Mouse (Mus musculus) embryonic stem cell, embryonic (primary cell): ENCODE measurements around the gene Tnfrsf19.

Source experiments
- CTCF ChIA-PET, 4 experiments: fragments of 300-600 bp in 2 of 4; fragments of 350-600 bp in 2 of 4; sonication (Branson Sonifier 250); formaldehyde crosslinking; loops; one replicate each; lab custom pipeline; 2022; ENCODE audit warnings: inconsistent platforms in 2 of 4; lab: Charles Lee
- POLR2A ChIA-PET, 4 experiments: fragments of 300-600 bp in 2 of 4; fragments of 350-600 bp in 2 of 4; sonication (Branson Sonifier 250); formaldehyde crosslinking; loops; one replicate each; lab custom pipeline; 2022; ENCODE audit warnings: antibody characterized with exemption in 4 of 4, inconsistent platforms in 1 of 4; lab: Charles Lee

Gene Tnfrsf19

DNA sequence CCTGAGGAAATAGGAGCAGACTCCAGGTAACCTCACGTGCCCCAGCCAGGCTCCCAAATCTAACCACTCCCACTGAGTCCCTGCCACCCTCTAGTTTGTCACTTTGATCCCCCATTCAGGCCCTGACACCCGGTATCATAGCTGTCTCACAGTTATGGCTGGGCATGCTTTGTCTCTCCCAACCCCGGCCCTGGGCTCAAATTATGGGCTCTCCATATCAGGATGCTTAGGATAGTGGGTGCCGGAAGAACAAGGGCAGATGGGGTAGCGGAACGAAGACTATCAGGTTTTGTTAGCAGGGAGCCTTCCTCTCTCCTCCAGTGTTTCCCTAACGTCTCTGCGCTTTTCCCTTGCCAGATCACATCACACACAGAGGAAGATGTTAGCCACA lies 8.2 kb downstream of the Tnfrsf19 start:
- ChIA-PET POLR2A (interaction anchor here in 3 of 4 experiments (0.5 to 2.9 kb wide), 13 partner anchors 8 to 399 kb away, joined by 3 to 13 read pairs (median 4); partner anchors contain the start of gene Tnfrsf19 (in 3 of the 3)), CTCF (interaction anchor here in 2 of 4 experiments (1.0 kb wide), 2 partner anchors 12 to 525 kb away, joined by 3 read pairs; no protein-coding TSS in a partner anchor)

DNA sequence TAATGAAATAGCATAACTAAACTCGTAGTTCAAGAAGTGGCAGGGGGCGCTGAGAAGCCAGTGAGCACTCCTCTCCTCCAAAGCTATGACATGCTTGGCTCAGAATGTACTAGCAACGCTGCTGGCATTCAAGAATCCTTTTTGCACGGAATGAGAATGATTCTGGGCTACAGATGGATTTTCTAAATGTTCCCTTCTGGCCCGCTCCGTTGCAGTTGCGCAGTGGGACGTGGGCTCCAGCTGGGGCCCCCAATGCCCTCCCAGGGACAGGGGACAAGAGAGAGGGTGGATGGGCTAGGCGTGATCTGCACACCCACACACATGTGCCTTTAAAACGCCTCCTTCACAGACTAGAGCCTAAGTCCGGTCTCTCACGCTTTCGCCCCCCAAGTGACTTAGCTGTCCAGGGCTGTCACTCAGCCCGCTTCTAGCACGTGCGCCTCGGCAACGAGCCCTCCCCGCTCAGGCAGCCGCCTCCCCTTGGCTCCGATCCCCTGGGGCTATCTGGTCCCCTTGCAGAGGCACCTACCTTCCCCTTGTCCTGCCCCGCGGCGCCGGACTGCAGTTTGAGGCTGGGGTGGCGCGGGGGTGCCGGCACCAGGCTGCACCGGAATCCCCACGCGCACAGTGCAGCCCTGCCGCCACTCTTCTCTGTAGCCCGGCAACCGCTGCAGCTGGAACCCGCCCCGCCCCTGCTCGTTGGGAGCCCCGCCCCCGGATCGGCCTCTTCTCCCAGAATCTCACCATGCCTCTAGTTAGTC lies 8.8 kb downstream of the Tnfrsf19 start:
- POLR2A ChIA-PET: interaction anchor here in 3 of 4 experiments (0.5 to 2.9 kb wide), 13 partner anchors 9 to 399 kb away, joined by 3 to 13 read pairs (median 3); partner anchors contain the start of genes Tnfrsf19 (in 3 of the 3) and Ebpl (in 1 of the 3)

DNA sequence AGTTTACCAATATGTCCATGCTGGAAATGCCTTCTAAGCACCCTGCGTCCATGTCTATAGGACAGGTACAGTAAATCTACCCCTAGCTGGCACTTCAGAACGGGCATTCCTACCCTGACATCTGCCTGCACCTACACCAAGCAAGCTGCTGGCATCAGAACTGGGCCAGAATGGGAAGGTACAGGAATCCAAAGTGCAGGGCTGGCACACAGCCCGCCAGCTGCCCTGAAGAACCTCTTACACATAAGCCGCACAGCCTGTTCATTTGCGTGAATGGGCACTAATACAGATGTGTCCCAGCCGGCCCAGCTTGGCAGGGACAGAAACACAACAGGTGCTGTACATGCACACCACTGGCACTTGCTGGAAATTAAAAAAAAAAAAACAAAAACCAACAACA lies 15.9 kb downstream of the Tnfrsf19 start:
- CTCF ChIA-PET: interaction anchor here in 1 of 4 experiments (1.4 kb wide), 1 partner anchor 16 kb away, joined by 4 read pairs; the partner anchor contains the start of gene Tnfrsf19

More for the DNA sequence above, 8.8 kb downstream of the Tnfrsf19 start:
- CTCF ChIA-PET: interaction anchor here in 2 of 4 experiments (1.0 kb wide), 2 partner anchors 11 to 524 kb away, joined by 3 read pairs; no protein-coding TSS in a partner anchor

DNA sequence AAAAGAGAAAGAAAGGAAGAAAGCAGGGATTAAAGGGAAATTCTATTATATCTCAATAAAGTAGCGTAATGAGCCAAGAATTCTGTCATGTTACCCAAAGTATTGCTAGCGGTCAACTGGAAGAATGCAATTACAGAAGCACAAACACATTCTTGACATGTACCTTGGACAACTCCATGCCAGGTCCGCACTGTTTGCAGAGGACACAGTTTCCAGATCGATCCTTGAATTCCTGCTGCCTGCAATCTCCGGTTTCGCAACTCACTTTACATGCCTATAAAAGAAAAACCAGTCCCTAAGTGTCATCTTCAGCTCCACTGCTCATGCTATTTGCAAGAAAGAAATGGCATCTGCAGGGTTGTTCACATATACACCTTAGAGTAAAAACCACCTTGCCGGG lies 22.3 kb downstream of the Tnfrsf19 start:
- CTCF ChIA-PET: no interaction called here
- POLR2A ChIA-PET: no interaction called here

More for the DNA sequence above, 15.9 kb downstream of the Tnfrsf19 start:
- POLR2A ChIA-PET: interaction anchor here in 3 of 4 experiments (0.6 to 1.5 kb wide), 7 partner anchors 15 to 972 kb away, joined by 3 to 5 read pairs (median 3); partner anchors contain the start of gene Tnfrsf19 (in 1 of the 3)

DNA sequence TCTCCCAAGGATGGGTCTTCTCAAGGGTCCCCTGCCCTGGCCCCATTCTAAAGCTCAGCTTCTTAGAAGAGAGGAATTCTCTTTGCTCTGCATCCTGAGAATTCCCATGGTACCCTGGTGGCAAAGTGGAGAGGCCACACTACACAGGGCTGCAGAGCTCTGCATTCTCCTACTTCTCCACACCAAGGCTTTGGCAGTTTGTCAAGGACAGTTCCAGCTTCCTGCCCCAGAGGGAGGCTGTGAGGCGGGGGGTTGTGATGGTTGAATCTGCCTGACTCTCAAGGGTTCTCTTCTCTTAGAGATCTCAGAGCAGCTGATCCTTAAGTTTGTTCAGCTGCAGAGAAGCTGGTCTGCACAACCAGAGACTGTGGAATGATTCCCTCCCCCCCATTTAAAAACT lies 23.9 kb downstream of the Tnfrsf19 start:
- ChIA-PET CTCF (interaction anchor here in 1 of 4 experiments (0.7 to 2.0 kb wide), 3 partner anchors 10 to 39 kb away, joined by 3 to 5 read pairs (median 5); no protein-coding TSS in a partner anchor), POLR2A (interaction anchor here in 2 of 4 experiments (0.8 to 1.5 kb wide), 7 partner anchors 10 to 1090 kb away, joined by 3 to 9 read pairs (median 4); no protein-coding TSS in a partner anchor)

DNA sequence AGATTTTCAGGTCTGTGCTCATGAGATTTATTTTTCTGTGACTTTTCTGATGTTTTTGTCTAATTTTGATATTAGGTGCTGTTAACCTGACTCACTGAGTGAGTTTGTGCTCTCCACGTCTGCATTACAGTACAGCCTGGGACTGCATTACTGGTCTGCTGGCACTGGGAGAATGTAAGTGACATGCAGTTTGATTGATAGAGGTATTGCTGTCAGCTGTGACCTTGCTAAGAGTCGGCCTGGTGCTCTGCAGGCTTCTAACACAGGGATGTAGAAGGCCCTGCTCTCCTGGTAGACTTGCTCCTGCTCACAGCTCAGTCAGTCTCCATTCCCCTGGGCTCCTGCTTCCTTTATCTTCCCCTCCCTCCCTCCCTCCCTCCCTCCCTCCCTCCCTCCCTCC lies 25.3 kb downstream of the Tnfrsf19 start:
- ChIA-PET POLR2A (no interaction called here), CTCF (no interaction called here)

DNA sequence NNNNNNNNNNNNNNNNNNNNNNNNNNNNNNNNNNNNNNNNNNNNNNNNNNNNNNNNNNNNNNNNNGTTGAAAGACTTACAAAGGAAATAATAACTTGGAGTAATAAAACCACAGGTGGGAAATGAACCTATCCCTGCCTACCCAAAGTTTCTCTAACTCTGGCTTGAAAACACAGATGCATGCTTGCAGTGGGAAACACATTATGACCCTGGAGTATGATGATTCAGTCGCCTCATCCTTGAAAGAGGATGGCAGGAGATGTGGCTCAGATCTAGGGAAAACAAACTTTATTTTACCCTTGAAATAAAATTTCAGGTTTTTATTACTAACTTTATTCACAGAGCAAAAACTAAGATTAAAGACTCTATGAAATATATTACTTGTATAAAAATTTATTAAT lies 26.4 kb downstream of the Tnfrsf19 start:
- CTCF ChIA-PET: no interaction called here
- POLR2A ChIA-PET: interaction anchor here in 1 of 4 experiments (0.6 kb wide), 1 partner anchor 10 kb away, joined by 4 read pairs; no protein-coding TSS in a partner anchor

DNA sequence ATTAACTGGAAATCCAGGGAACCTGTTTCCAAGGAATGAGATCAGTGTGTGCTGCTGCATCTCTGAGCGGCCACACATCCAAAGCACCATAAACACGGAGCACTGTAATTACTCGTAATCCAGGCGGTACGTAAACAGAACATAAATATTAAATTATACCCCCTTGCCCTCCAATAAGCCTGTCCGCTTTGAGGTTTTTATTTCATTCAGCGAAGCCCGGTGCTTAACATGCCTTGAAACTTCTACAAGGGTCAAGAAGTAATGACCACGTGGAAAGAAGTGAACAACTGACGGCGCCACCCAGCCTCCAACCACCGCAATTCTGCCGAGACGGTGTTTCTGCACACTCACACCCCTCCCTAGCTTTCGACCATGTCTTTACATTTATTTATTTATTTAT lies 31.7 kb downstream of the Tnfrsf19 start:
- CTCF ChIA-PET: no interaction called here

DNA sequence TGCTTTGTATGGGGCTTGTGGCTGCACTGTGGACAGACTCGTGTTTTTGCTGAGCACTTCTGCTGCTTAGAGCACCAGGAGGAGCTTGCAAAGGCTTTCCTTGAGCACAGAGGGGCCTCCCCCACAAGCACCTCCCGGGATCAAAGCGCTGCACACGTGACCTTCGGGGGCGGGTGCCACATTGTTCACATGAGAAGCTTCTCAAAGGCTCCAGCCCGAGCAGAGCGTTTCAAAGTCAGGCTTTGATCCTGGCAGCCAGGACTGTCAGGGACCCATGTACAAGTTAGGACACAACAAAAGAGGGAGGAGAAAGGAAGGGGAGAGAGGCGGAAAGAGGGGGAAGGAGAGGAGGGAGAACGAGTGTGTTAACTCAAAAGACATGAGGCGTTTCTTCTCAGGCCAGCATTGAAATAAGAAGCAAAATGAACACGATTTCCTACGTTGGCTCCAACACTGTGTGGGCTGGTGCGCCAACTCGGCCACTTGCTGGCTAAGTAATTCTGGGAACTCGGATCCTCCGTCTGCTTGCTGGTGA lies 33.8 kb downstream of the Tnfrsf19 start:
- ChIA-PET POLR2A (interaction anchor here (0.6 to 3.7 kb wide), 21 partner anchors 10 to 554 kb away, joined by 3 to 32 read pairs (median 4); partner anchors contain the start of gene Tnfrsf19 (in 1 of the 4)), CTCF (interaction anchor here in 3 of 4 experiments (0.6 to 1.3 kb wide), 5 partner anchors 10 to 282 kb away, joined by 3 to 5 read pairs (median 3); no protein-coding TSS in a partner anchor)

More for the DNA sequence above, 31.7 kb downstream of the Tnfrsf19 start:
- POLR2A ChIA-PET: interaction anchor here in 1 of 4 experiments (1.6 to 2.8 kb wide), 2 partner anchors 32 kb away, joined by 4 to 8 read pairs; partner anchors contain the start of gene Tnfrsf19

DNA sequence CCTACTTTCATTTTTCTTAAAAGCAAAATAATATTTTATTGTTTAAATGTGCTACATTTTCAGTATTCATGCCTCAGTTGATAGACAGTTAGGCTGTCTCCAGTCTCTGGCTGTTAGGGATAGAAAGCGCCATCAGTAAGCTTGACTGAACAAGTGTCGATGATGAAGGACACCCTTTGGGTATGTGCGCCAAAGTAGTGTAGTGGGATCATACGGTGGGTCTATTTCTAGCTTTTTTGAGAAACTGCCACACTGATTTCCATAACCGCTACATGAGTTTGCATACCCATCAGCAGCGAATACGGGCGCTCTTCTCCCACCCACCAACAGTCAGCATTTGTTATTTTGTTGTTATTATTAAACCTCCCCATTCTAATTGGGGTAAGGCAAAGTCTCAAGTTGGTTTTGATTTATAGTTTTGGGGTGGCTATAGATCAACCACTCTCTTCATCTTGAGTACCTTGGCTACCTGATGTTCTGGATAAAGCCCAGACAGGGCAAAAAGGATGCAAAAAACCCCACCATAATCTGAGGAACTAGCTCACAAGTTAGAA lies 34.6 kb downstream of the Tnfrsf19 start:
- CTCF ChIA-PET: interaction anchor here in 2 of 4 experiments (0.7 to 1.2 kb wide), 3 partner anchors 11 to 255 kb away, joined by 3 to 5 read pairs (median 3); no protein-coding TSS in a partner anchor
- POLR2A ChIA-PET: interaction anchor here (0.7 to 3.7 kb wide), 21 partner anchors 9 to 209 kb away, joined by 3 to 32 read pairs (median 4); partner anchors contain the start of gene Tnfrsf19 (in 2 of the 4)

DNA sequence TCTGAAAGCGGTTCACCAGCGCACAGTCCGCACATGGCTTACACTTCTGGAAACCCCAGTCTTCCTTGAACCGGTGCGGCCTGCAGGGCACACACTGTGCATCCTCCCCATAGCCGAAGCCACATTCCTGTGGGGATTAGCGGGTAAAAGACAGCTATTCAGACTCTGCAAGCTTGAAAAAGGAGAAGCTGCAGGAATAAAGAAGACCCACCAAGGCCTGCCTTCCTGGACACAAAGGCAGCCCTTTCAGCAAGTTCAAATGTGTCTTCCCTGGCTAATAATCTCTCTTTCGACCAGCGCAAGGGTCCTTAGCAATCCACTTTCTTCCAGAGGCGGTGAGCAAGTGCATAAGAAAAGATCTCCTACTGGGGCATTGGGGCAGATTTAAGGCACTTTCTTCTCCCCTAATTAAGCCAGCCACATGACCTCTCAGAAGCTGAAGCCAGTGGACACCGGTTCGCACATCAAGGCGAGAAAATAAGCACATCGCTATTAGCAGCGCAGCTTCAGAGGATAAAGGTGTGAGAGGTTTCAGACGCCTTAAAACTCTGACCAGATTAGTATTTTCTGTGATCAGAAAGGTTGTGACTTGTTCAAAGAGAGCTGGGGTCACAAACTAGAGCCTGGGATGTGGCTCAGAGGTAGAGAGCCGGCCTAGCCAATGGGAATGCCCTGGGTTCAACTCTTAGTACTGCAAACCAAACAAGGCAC lies 41.0 kb downstream of the Tnfrsf19 start:
- POLR2A ChIA-PET: interaction anchor here in 3 of 4 experiments (0.5 to 9.6 kb wide), 29 partner anchors 10 to 112 kb away, joined by 3 to 112 read pairs (median 4); partner anchors contain the start of gene Tnfrsf19 (in 3 of the 3)
- CTCF ChIA-PET: interaction anchor here in 2 of 4 experiments (0.5 to 0.9 kb wide), 2 partner anchors 236 to 601 kb away, joined by 3 read pairs; no protein-coding TSS in a partner anchor

DNA sequence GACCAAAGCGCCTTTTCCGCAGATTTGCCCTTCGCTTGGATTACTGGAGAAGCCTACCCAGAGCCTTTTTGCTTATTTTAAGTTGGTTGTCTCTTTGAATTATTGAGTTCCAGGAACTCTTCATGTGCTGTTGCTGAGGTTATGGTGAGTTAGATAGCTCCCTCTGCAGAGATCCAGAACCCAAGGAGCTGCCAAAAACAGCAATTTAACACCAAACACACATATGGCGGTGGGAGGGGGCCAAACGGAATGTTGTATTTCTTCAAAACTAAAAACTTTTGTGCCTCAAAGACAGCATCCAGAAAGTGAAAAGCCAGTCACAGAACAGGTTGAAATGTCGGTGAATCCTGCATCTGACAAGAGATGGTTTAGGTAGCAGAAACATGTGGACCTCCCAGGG lies 42.6 kb downstream of the Tnfrsf19 start:
- CTCF ChIA-PET: no interaction called here
- POLR2A ChIA-PET: interaction anchor here in 2 of 4 experiments (1.7 to 9.6 kb wide), 4 partner anchors 13 to 42 kb away, joined by 5 to 112 read pairs (median 7); partner anchors contain the start of gene Tnfrsf19 (in 1 of the 2)

DNA sequence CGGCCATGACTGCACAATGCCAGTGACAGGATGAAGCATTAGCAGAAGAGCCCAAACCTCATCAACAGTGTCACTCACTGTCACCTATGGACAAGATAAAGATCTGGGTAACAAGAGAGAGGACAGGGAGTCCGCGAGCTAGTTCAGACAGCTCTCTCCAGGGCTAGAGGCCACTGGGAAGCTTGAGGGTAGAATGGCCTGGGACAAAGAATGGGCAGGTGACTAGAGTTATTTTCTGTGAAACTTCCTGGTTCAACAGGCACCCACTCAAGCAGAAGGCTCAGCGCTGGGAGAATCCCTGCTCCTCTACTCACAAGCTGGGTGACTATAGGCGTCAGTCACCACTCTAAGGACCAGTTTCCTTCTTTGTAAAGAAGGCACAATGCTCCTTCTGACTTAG lies 46.2 kb downstream of the Tnfrsf19 start:
- CTCF ChIA-PET: interaction anchor here in 2 of 4 experiments (0.6 kb wide), 2 partner anchors 29 to 1072 kb away, joined by 3 to 4 read pairs; no protein-coding TSS in a partner anchor

DNA sequence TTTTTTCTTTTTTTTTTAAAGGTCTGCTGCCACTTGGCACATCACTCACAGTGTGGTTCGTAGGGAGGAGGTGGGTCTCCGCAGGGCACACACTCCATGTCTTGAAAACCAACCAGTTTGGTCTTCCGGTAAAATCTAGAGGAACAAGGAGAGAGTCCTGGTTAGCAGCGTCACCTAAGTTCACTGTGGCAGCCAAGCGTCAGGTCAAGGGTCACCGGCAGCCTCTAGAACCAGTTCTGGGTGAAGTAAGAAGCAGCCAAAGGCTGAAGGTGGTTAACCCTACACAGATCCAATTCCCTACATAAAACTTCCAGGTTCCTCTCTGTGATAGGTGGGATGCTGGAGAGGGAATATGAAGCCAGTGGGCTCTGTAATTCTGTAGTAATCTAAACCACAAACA lies 49.7 kb downstream of the Tnfrsf19 start:
- ChIA-PET CTCF (no interaction called here), POLR2A (interaction anchor here in 2 of 4 experiments (0.7 to 1.6 kb wide), 3 partner anchors 14 to 160 kb away, joined by 3 to 4 read pairs (median 3); no protein-coding TSS in a partner anchor)

More for the DNA sequence above, 46.2 kb downstream of the Tnfrsf19 start:
- POLR2A ChIA-PET: interaction anchor here in 3 of 4 experiments (0.8 to 9.6 kb wide), 8 partner anchors 10 to 130 kb away, joined by 3 to 112 read pairs (median 4); partner anchors contain the start of gene Tnfrsf19 (in 1 of the 3)

DNA sequence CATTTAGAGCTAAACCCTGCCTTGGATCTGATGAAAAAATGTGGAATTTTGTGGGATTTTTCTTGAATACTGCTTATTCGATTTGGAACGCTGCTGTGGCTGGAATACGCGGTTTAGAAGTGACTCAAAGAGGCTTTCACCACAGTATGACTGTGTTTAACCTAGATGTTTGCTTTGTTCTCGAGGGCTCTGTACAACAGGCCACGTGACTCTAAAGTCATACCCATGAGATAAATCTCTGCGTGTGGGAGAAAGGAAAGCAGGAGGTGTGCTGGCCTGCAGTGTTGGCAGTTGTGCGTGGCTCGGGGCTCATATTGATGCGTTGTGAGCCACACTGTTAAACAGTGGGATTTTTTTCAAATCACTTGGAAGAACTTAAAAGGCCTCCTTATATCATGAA lies 52.8 kb downstream of the Tnfrsf19 start:
- POLR2A ChIA-PET: interaction anchor here in 3 of 4 experiments (1.0 to 3.2 kb wide), 6 partner anchors 11 to 145 kb away, joined by 3 to 27 read pairs (median 4); partner anchors contain the start of gene Sacs (in 1 of the 3)
- CTCF ChIA-PET: no interaction called here

DNA sequence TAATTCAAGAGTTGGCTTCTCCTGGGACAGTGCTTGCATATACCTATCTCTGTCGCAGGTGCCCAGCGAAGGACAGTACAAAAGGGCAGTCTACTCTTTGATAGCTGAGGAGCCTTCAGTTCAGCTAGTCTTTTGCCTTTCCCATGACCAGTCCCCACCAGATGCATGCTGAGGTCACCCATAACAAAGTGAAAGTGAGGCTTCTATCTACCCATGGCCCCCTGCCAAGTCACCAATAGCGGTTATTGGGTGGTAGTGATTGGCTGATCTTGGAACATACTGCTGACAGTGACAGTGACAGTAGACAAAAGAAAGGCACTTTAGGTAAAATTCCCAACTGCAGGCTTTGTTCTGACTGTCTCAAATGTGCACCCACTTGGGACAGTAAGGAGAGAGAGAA lies 53.2 kb downstream of the Tnfrsf19 start:
- ChIA-PET POLR2A (interaction anchor here in 2 of 4 experiments (1.0 to 3.2 kb wide), 4 partner anchors 11 to 145 kb away, joined by 4 to 27 read pairs (median 4); partner anchors contain the start of gene Sacs (in 1 of the 2)), CTCF (no interaction called here)

DNA sequence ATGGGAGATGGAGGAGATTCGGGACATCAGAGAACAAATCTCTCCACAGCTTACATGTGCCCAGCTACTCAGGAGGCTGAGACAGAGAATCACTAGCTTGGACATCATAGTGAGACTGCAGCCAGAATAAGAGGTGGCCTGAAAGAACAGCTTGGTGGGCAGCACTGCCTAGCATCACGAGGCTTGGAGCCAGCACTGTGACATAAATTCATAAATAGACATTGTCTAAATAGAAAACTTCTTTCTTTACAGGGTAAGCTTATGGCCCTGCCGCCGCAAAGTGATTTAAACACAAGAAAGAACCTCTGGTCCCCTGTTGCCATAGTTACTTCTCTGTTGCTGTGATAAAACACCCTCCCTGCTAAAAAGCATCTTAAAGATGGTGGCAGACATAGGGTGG lies 54.1 kb downstream of the Tnfrsf19 start:
- CTCF ChIA-PET: no interaction called here
- POLR2A ChIA-PET: interaction anchor here (0.5 to 3.2 kb wide), 6 partner anchors 10 to 119 kb away, joined by 3 to 23 read pairs (median 3); no protein-coding TSS in a partner anchor
